Mouse (Mus musculus): ENCODE measurements around the gene Zkscan16. TPM values are rescaled to one million over a fixed set of nuclear protein-coding genes. Genes with fewer than 3 reads are reported as not detected.

Zkscan16 gene
- polyA plus RNA-seq, 1 experiment from 2014 or later = 2.1 TPM

DNA sequence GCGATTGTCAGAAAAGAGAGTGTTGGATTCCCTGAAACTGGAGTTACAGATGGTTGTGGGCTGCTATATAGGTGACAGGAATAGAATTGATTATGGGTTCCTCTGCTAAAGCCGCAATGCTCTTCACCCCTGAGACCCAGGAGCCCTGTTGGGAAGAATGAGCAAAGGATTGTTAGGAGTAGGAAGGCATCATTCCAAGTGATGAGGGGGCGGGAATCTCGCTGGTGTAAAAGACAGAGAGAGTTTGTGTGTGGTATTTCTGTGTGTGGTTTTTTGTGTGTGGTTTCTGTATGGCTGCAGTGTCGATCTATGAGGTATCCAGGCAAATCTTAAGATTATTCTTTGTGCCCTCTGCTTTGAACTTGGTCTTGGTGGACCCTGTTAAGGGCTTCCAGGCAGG, 1.3 kb downstream of the Zkscan16 start:
- no peaks in the 10 kb centered on the region for H3K9me3 ChIP-seq (replicated peaks)
- peak overlapping the region; percentile 76 for H3K4me2 ChIP-seq
- 0 out of 2 replicates have a peak overlapping the region, but pooled peaks have one; percentile 18 for H3K9ac ChIP-seq (replicated peaks)
- no peak overlapping the region for H3K27ac ChIP-seq (replicated peaks)
- H3K4me3 ChIP-seq (replicated peaks) = peak overlapping the region; percentile 72
- ATAC-seq (ENCODE audit: low FRiP score) = no peak
- H3K4me1 ChIP-seq = peaks cover 21% of the 10 kb centered on the region
- no peaks in the 10 kb centered on the region; the same call in 1 of the 2 replicates for H3K27me3 ChIP-seq (replicated peaks)
- H3K36me3 ChIP-seq = peaks cover 3% of the 10 kb centered on the region; the same call in 1 of the 2 replicates
- WGBS = 41% methylated on average over 5 of the region's 5 CpGs

DNA sequence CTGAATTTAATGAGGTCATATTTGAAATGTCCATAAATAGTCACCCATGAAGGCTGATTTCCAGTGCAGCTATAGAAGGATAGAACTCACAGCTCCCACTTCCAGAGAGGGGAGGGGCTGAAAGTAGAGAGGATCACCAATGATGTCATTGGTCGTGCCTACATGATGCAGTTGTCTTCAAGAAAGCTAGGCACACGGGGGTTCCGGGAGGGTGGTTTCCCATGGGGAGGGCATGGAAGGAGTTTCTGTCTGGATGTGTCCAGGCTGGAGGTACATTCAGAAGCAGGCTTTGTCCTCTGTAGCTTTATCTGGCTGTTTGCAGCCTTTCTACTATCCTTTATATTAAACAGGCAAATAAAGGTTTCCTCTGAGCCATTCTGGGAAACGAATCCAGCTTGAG, 5.0 kb downstream of the Zkscan16 start:
- WGBS = 87% methylated on average over 4 of the region's 4 CpGs
- Histone ChIP-seq H3K27me3 (replicated peaks) (no peaks in the 10 kb centered on the region; the same call in 1 of the 2 replicates), H3K36me3 (peaks cover 6% of the 10 kb centered on the region; the same call in 1 of the 2 replicates), H3K4me3 (replicated peaks) (no peak overlapping the region), H3K27ac (replicated peaks) (no peak overlapping the region), H3K4me1 (peaks cover 14% of the 10 kb centered on the region), H3K9ac (replicated peaks) (no peak overlapping the region), H3K9me3 (replicated peaks) (no peaks in the 10 kb centered on the region), H3K4me2 (no peak overlapping the region)
- ATAC-seq (ENCODE audit: low FRiP score) = no peak

DNA sequence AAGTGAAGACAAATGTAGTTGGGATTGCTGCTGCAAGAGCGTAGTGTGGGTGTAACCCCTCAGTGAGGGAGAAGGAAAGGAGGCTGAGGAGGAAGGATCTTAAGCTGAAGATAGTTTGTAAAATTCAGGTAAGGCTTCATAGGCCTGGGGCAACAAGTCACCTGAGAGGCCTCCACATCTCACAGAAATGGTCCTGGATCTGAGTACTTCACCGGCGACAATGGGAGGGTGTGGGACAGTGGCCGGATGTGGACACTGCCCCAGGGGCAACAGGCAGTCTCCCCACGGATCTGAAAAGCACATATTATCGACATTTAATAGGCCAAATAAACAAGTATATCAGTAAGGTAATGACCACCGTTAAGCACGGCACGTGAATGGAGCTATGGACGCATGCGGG, 9.2 kb downstream of the Zkscan16 start:
- H3K4me1 ChIP-seq = no peaks in the 10 kb centered on the region
- no peak overlapping the region for H3K4me3 ChIP-seq (replicated peaks)
- H3K9me3 ChIP-seq (replicated peaks) = no peaks in the 10 kb centered on the region
- peaks cover 23% of the 10 kb centered on the region for H3K36me3 ChIP-seq
- no peak for ATAC-seq (ENCODE audit: low FRiP score)
- no peak overlapping the region for H3K27ac ChIP-seq (replicated peaks)
- H3K9ac ChIP-seq (replicated peaks) = no peak overlapping the region
- 95% methylated on average over 11 of the region's 11 CpGs for WGBS
- H3K27me3 ChIP-seq (replicated peaks) = no peaks in the 10 kb centered on the region
- H3K4me2 ChIP-seq = no peak overlapping the region

DNA sequence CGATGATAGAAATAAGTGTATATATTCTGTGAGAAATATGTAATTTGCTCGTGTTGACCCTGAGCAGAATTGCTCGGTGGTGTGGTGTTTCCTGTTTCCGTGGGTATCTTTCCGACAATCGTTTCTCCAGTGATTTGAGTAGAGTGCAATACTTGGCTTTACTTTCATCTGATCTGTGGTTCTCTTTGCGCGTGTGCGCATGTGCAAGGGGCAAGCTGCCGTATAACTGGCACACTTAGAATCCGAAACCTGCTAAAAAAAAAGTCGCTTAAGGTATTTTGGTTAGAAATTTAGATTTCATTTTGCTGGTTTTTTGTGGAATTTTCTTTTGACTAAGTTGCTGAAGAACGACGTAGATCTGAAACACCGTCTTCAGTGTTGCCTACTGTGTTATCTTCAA, 18.3 kb downstream of the Zkscan16 start:
- H3K4me3 ChIP-seq (replicated peaks) = no peak overlapping the region
- peaks cover 14% of the 10 kb centered on the region for H3K36me3 ChIP-seq
- no peak overlapping the region for H3K9ac ChIP-seq (replicated peaks)
- no peak for ATAC-seq (ENCODE audit: low FRiP score)
- H3K27me3 ChIP-seq (replicated peaks) = no peaks in the 10 kb centered on the region
- H3K4me1 ChIP-seq = no peaks in the 10 kb centered on the region
- WGBS = 94% methylated on average over 15 of the region's 15 CpGs
- H3K9me3 ChIP-seq (replicated peaks) = no peaks in the 10 kb centered on the region
- no peak overlapping the region for H3K4me2 ChIP-seq
- no peak overlapping the region for H3K27ac ChIP-seq (replicated peaks)

DNA sequence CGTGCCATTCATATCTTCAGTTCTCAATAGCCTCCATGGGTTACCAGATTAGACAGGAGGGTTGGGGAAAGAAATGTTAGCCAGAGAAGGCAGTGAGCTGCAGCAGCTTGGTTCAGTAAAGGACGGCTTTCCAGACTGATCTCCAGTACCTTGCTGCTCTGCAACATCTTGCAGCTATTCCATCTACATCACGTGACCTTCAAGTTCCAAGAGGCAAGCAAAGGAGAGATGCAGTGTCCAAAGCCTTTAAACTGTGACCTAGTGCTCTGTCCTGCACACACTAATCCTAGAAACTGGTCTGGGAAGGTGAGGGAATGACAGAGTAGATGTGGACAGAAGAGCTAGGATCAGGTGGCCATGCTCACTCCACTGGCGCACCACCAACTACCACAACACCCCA, 19.8 kb downstream of the Zkscan16 start:
- no peaks in the 10 kb centered on the region for H3K27me3 ChIP-seq (replicated peaks)
- no peak overlapping the region for H3K27ac ChIP-seq (replicated peaks)
- no peak overlapping the region for H3K9ac ChIP-seq (replicated peaks)
- WGBS = 91% methylated on average over 4 of the region's 4 CpGs
- H3K9me3 ChIP-seq (replicated peaks) = no peaks in the 10 kb centered on the region
- no peak for ATAC-seq (ENCODE audit: low FRiP score)
- no peak overlapping the region for H3K4me2 ChIP-seq
- no peaks in the 10 kb centered on the region for H3K36me3 ChIP-seq
- no peak overlapping the region for H3K4me3 ChIP-seq (replicated peaks)
- H3K4me1 ChIP-seq = no peaks in the 10 kb centered on the region

DNA sequence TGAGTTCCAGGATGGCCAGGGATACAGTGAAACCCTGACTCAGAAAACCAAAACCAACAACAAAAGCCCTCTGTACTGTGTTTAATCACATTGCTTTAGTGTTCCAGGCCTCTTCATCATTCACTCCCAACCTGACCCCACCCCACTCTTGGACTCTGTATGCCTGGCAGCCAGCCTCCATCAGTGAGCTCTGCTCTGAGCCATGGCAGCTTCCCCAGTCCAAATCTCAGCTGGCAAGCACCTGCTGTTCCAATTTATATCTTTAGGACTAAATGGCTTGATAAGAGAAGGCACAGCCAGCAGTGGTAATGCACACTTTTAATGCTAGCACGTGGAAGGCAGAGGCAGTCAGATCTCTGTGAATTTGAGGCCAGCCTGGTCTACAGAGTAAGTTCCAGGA, 21.7 kb downstream of the Zkscan16 start:
- H3K4me2 ChIP-seq = no peak overlapping the region
- H3K27me3 ChIP-seq (replicated peaks) = no peaks in the 10 kb centered on the region
- H3K4me1 ChIP-seq = no peaks in the 10 kb centered on the region
- no peak overlapping the region for H3K27ac ChIP-seq (replicated peaks)
- no peak overlapping the region for H3K4me3 ChIP-seq (replicated peaks)
- H3K9me3 ChIP-seq (replicated peaks) = no peaks in the 10 kb centered on the region
- 87% methylated on average over 1 of the region's 1 CpGs for WGBS
- no peak overlapping the region for H3K9ac ChIP-seq (replicated peaks)
- no peaks in the 10 kb centered on the region for H3K36me3 ChIP-seq
- ATAC-seq (ENCODE audit: low FRiP score) = no peak

DNA sequence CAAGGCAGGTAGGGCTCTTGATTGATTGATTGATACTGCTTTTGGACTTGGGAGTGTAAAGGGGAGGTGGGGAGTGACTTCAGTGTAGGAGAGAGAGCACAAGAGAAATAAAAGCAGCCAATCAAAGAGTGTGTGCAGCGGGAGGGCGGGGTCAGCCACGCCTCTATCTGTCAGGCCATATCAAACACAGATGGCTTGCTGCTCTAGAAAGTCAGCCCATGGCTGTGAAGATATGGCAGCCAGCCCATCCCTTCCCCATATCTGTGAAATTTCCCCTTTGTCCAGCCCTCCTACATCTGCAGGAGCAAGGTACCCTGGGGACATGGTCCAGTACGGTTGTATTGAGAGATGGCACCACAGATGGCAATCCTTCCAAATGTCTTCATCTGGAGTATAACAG, 27.2 kb downstream of the Zkscan16 start:
- Histone ChIP-seq H3K4me3 (replicated peaks) (no peak overlapping the region), H3K9me3 (replicated peaks) (no peaks in the 10 kb centered on the region), H3K4me1 (no peaks in the 10 kb centered on the region), H3K9ac (replicated peaks) (no peak overlapping the region), H3K36me3 (no peaks in the 10 kb centered on the region), H3K27me3 (replicated peaks) (no peaks in the 10 kb centered on the region), H3K27ac (replicated peaks) (no peak overlapping the region), H3K4me2 (no peak overlapping the region)
- no peak for ATAC-seq (ENCODE audit: low FRiP score)
- 83% methylated on average over 4 of the region's 4 CpGs for WGBS

DNA sequence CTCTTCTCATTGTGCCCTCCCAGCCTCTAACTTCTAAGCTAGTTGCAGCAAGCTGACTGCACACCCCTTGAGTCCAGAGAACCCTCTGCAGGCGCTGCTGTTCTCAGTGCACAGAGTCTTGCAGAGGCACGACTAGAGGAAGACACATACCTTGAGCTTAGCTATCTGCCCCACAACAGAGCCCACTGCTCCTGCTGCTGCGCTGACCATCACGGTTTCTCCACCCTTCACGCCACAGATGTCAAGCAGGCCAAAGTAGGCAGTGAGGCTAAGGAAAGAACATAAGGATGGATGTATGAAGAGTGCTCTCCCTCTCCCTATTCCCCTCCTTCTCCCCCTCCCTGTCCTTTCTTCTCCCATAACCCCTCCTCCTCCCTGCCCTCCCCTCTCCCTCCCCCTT, 32.3 kb downstream of the Zkscan16 start:
- no peak for ATAC-seq (ENCODE audit: low FRiP score)
- Histone ChIP-seq H3K27me3 (replicated peaks) (no peaks in the 10 kb centered on the region), H3K9me3 (replicated peaks) (no peaks in the 10 kb centered on the region), H3K4me3 (replicated peaks) (no peak overlapping the region), H3K9ac (replicated peaks) (no peak overlapping the region), H3K4me2 (no peak overlapping the region), H3K36me3 (no peaks in the 10 kb centered on the region), H3K27ac (replicated peaks) (no peak overlapping the region), H3K4me1 (no peaks in the 10 kb centered on the region)
- WGBS = 80% methylated on average over 5 of the region's 5 CpGs

DNA sequence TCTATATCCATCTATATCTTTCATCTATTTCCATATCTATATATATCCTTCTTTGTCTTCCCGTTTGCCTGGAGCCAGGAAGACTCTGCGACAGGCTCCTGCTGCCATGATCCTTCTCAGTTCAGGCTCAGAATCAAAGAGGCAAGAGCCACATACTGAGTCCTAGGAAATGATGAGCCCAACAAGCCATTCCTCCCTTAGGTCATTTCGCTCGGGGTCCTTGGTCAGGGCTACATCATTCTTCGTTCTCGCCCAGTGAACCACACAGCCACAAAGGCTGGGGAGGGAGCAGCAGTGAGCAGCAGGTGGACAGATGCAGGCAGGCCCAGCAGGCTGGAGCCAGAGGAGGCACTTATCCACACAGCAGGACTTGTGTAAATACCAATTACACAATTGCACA, 38.0 kb downstream of the Zkscan16 start:
- WGBS = 62% methylated on average over 6 of the region's 6 CpGs
- H3K4me2 ChIP-seq = no peak overlapping the region
- no peak overlapping the region for H3K27ac ChIP-seq (replicated peaks)
- no peaks in the 10 kb centered on the region for H3K27me3 ChIP-seq (replicated peaks)
- no peak overlapping the region for H3K4me3 ChIP-seq (replicated peaks)
- no peaks in the 10 kb centered on the region for H3K9me3 ChIP-seq (replicated peaks)
- peaks cover 4% of the 10 kb centered on the region; the same call in 1 of the 2 replicates for H3K4me1 ChIP-seq
- H3K36me3 ChIP-seq = no peaks in the 10 kb centered on the region
- no peak overlapping the region for H3K9ac ChIP-seq (replicated peaks)
- ATAC-seq (ENCODE audit: low FRiP score) = no peak

DNA sequence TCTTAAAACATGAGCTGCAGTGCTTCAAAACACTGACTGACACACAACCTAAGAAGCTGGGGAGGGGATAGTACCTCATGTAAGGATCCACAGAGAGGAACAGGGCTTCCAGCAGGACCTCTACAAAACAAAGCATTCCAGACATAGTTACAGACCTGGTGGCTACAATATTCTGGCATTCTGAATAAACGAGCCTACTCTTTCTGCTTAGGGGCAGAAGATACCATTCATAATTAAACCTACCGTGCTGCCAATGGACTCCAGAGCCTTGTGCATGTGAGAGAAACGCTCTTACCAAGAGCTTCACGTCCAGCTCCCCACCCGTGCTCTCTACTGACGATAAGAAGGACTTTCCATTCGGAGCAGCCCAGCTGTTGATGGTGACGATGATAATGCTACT, 39.4 kb downstream of the Zkscan16 start:
- Histone ChIP-seq H3K36me3 (no peaks in the 10 kb centered on the region), H3K9ac (replicated peaks) (no peak overlapping the region), H3K4me3 (replicated peaks) (no peak overlapping the region), H3K9me3 (replicated peaks) (no peaks in the 10 kb centered on the region), H3K4me1 (peaks cover 15% of the 10 kb centered on the region), H3K4me2 (no peak overlapping the region), H3K27me3 (replicated peaks) (no peaks in the 10 kb centered on the region), H3K27ac (replicated peaks) (no peak overlapping the region)
- WGBS = 89% methylated on average over 8 of the region's 8 CpGs
- no peak for ATAC-seq (ENCODE audit: low FRiP score)

DNA sequence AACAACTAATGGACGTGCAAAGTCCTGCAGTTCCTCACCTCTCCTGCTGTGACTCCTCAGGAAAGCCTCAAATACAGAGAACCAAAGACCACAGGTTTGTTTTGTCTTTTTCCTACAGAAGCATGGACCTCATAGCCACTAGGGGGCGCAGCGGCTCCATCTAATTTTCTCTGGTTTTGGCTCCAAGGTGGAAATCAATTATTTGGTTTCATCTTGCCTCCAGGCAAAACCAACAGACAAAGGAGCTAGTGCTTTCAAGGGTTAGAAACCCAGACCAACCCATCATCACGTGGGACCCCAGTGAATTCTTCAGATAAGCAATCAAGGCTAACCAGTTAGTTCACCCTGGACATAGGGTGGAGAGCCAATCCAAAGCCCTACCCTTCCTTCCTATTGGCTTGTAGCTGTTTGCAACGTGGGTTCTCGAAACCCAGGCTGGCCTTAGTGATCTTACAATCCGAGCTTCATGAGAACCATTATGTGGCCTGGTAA, 41.8 kb downstream of the Zkscan16 start:
- ATAC-seq (ENCODE audit: low FRiP score) = no peak
- Histone ChIP-seq H3K36me3 (no peaks in the 10 kb centered on the region), H3K4me2 (no peak overlapping the region), H3K27ac (replicated peaks) (no peak overlapping the region), H3K27me3 (replicated peaks) (no peaks in the 10 kb centered on the region), H3K9me3 (replicated peaks) (no peaks in the 10 kb centered on the region), H3K9ac (replicated peaks) (no peak overlapping the region), H3K4me1 (peaks cover 15% of the 10 kb centered on the region), H3K4me3 (replicated peaks) (no peak overlapping the region)
- 24% methylated on average over 7 of the region's 7 CpGs for WGBS

DNA sequence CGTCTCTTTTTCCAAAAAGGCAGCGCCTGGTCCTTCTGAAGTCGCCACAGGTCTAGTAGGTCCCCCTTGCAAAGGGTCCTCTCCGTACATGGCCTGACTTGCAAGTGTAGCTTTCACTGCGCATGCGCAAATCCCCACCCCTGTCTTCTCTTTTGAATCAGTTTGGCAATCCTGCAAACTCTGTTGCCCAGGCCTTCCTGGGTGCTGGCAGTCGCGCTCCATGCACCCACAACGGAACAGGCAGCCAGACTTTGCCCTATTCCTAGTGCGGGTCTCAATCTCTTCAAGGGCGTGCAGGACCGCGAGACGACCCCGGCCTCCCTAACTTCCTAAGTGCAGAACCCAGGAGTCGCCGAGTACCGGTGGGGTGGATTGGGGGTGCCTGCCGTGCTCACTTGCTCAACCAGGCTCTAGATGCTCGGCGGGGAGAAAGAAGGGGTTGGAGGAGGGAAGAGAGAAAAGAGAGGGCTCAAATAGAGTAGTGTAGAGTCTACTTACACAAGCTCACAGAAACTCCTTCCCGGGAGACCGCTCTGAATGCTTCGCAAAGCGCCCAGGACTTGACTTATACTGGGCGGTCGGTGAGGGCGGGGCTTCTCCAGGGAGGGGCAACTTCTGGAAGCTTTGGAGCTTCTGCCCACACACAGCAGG, 43.2 kb downstream of the Zkscan16 start, which contains the start of gene Ptgr1:
Gene Ptgr1, minus strand, starts transcription at position 580 of the 651 bp plus-strand sequence.
- no peaks in the 10 kb centered on the region for H3K36me3 ChIP-seq
- WGBS = under 1% methylated on average over 28 of the region's 28 CpGs
- peak within 1 kb of the TSS; percentile 56 for H3K27ac ChIP-seq (replicated peaks)
- peak within 1 kb of the TSS; percentile 51 for H3K4me3 ChIP-seq (replicated peaks)
- H3K4me2 ChIP-seq = peak within 1 kb of the TSS; percentile 97
- H3K4me1 ChIP-seq = peaks cover 15% of the 10 kb centered on the region
- peak; percentile 73 for ATAC-seq (ENCODE audit: low FRiP score)
- no peaks in the 10 kb centered on the region for H3K9me3 ChIP-seq (replicated peaks)
- H3K9ac ChIP-seq (replicated peaks) = peak within 1 kb of the TSS; percentile 50
- no peaks in the 10 kb centered on the region for H3K27me3 ChIP-seq (replicated peaks)

Data from neural tube, embryonic 15.5 days (tissue).